Mouse (Mus musculus): ENCODE measurements around the gene Nr2e1. TPM values are rescaled to one million over a fixed set of nuclear protein-coding genes. Genes with fewer than 3 reads are reported as not detected.

Nr2e1 gene
- total and polyA plus RNA-seq, 2 experiments from 2014 or later: 6.2 to 10.2 TPM

- H3K9ac ChIP-seq: no peak overlapping the region
- H3K4me1 ChIP-seq (ENCODE audit: insufficient read depth): 0 out of 2 replicates have a peak, but pooled peaks cover 2% of the 10 kb centered on the region
- peak; percentile 63 for DNase-seq
- no peaks in the 10 kb centered on the region for H3K9me3 ChIP-seq (ENCODE audit: low read length)
- H3K27me3 ChIP-seq (ENCODE audit: insufficient read depth, low read length): peaks cover 9% of the 10 kb centered on the region
- no peak overlapping the region for H3K27ac ChIP-seq (ENCODE audit: low read depth, low read length)
- H3K4me3 ChIP-seq (ENCODE audit: low read depth, low read length): no peak overlapping the region
- TF ChIP-seq CTCF (IDR thresholded peaks at IDR 0.05; ENCODE audit: low read depth): no peak; the same call in 1 of the 2 replicates
- WGBS: 8% methylated on average over 22 of the region's 22 CpGs
- no peaks in the 10 kb centered on the region for H3K36me3 ChIP-seq (ENCODE audit: insufficient read depth)
- peak overlapping the region; percentile 75 for H3K4me2 ChIP-seq (ENCODE audit: low read depth)
- ATAC-seq: peak; percentile 30
These were observed 2.3 kb upstream of the Nr2e1 start for GRCm38 (mm10) chr10:42585596-42586305.

GRCm38 (mm10) chr10:42585156-42585555 is 1.7 kb upstream of the Nr2e1 start:
- peaks cover 6% of the 10 kb centered on the region for H3K27me3 ChIP-seq (ENCODE audit: insufficient read depth, low read length)
- ATAC-seq (no peak), DNase-seq (no peak)
- H3K36me3 ChIP-seq (ENCODE audit: insufficient read depth): no peaks in the 10 kb centered on the region
- H3K4me3 ChIP-seq (ENCODE audit: low read depth, low read length): peak overlapping the region; percentile 42
- WGBS: 4% methylated on average over 8 of the region's 8 CpGs
- no peaks in the 10 kb centered on the region for H3K9me3 ChIP-seq (ENCODE audit: low read length)
- TF ChIP-seq CTCF (IDR thresholded peaks at IDR 0.05; ENCODE audit: low read depth): no peak
- H3K27ac ChIP-seq (ENCODE audit: low read depth, low read length): peak overlapping the region; percentile 15; the same call in 1 of the 2 replicates
- no peak overlapping the region for H3K9ac ChIP-seq
- H3K4me1 ChIP-seq (ENCODE audit: insufficient read depth): 0 out of 2 replicates have a peak, but pooled peaks cover 2% of the 10 kb centered on the region
- H3K4me2 ChIP-seq (ENCODE audit: low read depth): peak overlapping the region; percentile 75

GRCm38 (mm10) chr10:42584436-42584983 is 1.1 kb upstream of the Nr2e1 start:
- DNase-seq: no peak
- H3K27ac ChIP-seq (ENCODE audit: low read depth, low read length): peak overlapping the region; percentile 71
- WGBS: 1% methylated on average over 37 of the region's 37 CpGs

GRCm38 (mm10) chr10:42583902-42584435 is 537 bp upstream of the Nr2e1 start:
- DNase-seq (peak; percentile 67), ATAC-seq (peak; percentile 34)
- WGBS: 3% methylated on average over 32 of the region's 32 CpGs
- no peak for TF ChIP-seq CTCF (IDR thresholded peaks at IDR 0.05; ENCODE audit: low read depth)
- H3K9ac ChIP-seq: peak overlapping the region; percentile 49
- H3K4me3 ChIP-seq (ENCODE audit: low read depth, low read length): peak overlapping the region; percentile 42
- peak overlapping the region; percentile 71 for H3K27ac ChIP-seq (ENCODE audit: low read depth, low read length)
- H3K27me3 ChIP-seq (ENCODE audit: insufficient read depth, low read length): peaks cover 5% of the 10 kb centered on the region; the same call in 1 of the 2 replicates
- H3K4me2 ChIP-seq (ENCODE audit: low read depth): peak overlapping the region; percentile 75
- H3K4me1 ChIP-seq (ENCODE audit: insufficient read depth): peaks cover 12% of the 10 kb centered on the region
- no peaks in the 10 kb centered on the region for H3K36me3 ChIP-seq (ENCODE audit: insufficient read depth)
- H3K9me3 ChIP-seq (ENCODE audit: low read length): no peaks in the 10 kb centered on the region

More at GRCm38 (mm10) chr10:42584436-42584983, 1.1 kb upstream of the Nr2e1 start:
- peak overlapping the region; percentile 49 for H3K9ac ChIP-seq
- no peaks in the 10 kb centered on the region for H3K36me3 ChIP-seq (ENCODE audit: insufficient read depth)
- peaks cover 9% of the 10 kb centered on the region for H3K4me1 ChIP-seq (ENCODE audit: insufficient read depth)
- peak overlapping the region; percentile 42 for H3K4me3 ChIP-seq (ENCODE audit: low read depth, low read length)
- TF ChIP-seq CTCF (IDR thresholded peaks at IDR 0.05; ENCODE audit: low read depth): no peak
- peak overlapping the region; percentile 75 for H3K4me2 ChIP-seq (ENCODE audit: low read depth)
- ATAC-seq: no peak
- no peaks in the 10 kb centered on the region for H3K9me3 ChIP-seq (ENCODE audit: low read length)
- peaks cover 5% of the 10 kb centered on the region; the same call in 1 of the 2 replicates for H3K27me3 ChIP-seq (ENCODE audit: insufficient read depth, low read length)

GRCm38 (mm10) chr10:42582566-42583110 is 794 bp downstream of the Nr2e1 start:
- peaks cover 12% of the 10 kb centered on the region for H3K4me1 ChIP-seq (ENCODE audit: insufficient read depth)
- no peaks in the 10 kb centered on the region for H3K9me3 ChIP-seq (ENCODE audit: low read length)
- no peak for TF ChIP-seq CTCF (IDR thresholded peaks at IDR 0.05; ENCODE audit: low read depth)
- H3K27me3 ChIP-seq (ENCODE audit: insufficient read depth, low read length): peaks cover 5% of the 10 kb centered on the region; the same call in 1 of the 2 replicates
- H3K4me2 ChIP-seq (ENCODE audit: low read depth): peak overlapping the region; percentile 75
- H3K9ac ChIP-seq: peak overlapping the region; percentile 49
- under 1% methylated on average over 44 of the region's 44 CpGs for WGBS
- H3K4me3 ChIP-seq (ENCODE audit: low read depth, low read length): peak overlapping the region; percentile 42
- DNase-seq (no peak), ATAC-seq (no peak)
- peak overlapping the region; percentile 71; the same call in 1 of the 2 replicates for H3K27ac ChIP-seq (ENCODE audit: low read depth, low read length)
- H3K36me3 ChIP-seq (ENCODE audit: insufficient read depth): no peaks in the 10 kb centered on the region

- peaks cover 5% of the 10 kb centered on the region; the same call in 1 of the 2 replicates for H3K27me3 ChIP-seq (ENCODE audit: insufficient read depth, low read length)
- H3K4me3 ChIP-seq (ENCODE audit: low read depth, low read length): peak overlapping the region; percentile 42
- H3K27ac ChIP-seq (ENCODE audit: low read depth, low read length): 0 out of 2 replicates have a peak overlapping the region, but pooled peaks have one; percentile 15
- 3% methylated on average over 45 of the region's 45 CpGs for WGBS
- peaks cover 12% of the 10 kb centered on the region for H3K4me1 ChIP-seq (ENCODE audit: insufficient read depth)
- H3K4me2 ChIP-seq (ENCODE audit: low read depth): peak overlapping the region; percentile 75
- DNase-seq (peak; percentile 75), ATAC-seq (no peak)
- no peaks in the 10 kb centered on the region for H3K9me3 ChIP-seq (ENCODE audit: low read length)
- H3K9ac ChIP-seq: peak overlapping the region; percentile 49
- TF ChIP-seq CTCF (IDR thresholded peaks at IDR 0.05; ENCODE audit: low read depth): no peak
- no peaks in the 10 kb centered on the region for H3K36me3 ChIP-seq (ENCODE audit: insufficient read depth)
These were observed 1.5 kb downstream of the Nr2e1 start for GRCm38 (mm10) chr10:42581694-42582565.

Measured in forebrain, postnatal 0 days (tissue).